Mouse (Mus musculus) B cell, adult 2 months (primary cell): ENCODE measurements around the gene Frmd7.

ENCODE experiments used
- DNase-seq, 2 experiments: peaks; one replicate each; pipeline ENCODE4 v3.0.0; 2022

Frmd7 gene

DNA sequence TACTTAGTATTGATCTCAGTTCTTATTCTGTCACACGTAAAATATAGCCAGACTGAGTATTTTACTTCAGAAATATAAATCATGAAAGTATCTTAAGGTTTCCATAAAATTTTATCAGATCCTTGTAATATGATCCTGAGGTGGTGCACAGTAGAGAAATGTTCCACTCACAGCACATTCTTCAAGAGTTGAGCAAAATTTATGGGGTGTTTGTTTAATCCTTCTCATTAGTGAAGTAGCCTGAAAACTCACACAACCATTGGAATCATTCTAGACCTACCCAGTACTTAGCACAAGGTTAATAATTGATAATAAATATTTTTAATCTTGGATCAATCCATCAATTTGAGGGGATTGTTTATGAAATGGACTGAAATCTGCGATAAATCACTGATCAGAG is 78.7 kb downstream of the Frmd7 start:
- no peak for DNase-seq

DNA sequence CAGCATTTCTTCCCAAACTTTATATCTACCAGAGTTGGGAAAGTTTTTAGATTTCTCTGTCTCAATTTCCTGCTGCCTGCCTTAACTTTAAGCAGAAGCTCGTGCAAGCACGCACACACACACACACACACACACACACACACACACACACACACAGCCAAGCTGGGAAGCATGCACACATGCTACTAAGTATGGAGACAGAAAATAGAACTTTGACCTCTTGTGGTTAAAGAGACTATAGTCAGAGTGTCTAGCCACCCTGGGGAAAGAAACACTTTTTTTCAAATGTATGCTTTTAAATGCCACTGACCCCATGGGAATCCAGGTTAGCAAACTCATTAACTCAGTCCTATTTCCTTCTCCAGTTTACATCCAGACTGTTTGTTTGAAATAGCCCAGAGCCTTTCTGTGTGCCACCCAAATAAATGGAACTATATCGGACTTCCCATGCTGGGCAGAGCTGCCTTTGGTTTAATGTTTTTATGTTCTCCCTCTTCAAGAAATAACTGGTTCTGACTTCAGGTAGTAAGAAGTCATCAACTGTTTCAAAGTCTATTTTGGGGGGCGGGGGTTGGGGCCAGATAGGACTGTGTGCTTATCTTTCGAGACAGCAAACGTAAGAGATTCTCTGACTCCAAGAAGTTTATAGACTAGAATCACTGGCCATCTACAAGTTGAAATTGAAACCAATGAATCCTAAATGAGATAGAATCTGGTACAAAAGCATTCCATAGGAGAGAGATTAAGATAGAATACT is 91.9 kb downstream of the Frmd7 start:
- DNase-seq = peak in 1 of 2 experiments; percentile 8
